10 mouse cellular contexts compared by ENCODE assay signal in the genomic region with DNA sequence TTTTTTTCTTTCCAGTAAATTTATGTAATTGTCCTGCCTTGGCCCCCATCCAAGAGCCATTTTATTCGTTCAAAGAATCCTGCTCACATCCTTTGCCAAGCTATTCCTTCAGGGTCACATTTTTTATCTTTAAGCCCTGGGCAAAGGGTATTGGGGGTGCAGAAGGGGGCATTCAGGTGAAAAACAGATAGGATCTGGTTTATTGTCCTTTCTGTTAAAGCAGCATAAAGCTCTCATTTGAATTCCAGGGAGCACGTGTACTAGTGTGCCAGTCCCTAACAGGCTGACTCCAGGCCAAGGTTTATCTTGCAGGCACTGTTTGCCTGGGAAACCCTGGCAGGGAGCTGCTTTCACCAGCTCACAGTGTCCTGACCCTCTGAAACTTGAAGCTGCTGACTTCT. TPM values are rescaled to one million over a fixed set of nuclear protein-coding genes. Genes with fewer than 3 reads are reported as not detected.
DNase-seq lines count a peak whose midpoint lies in the region; ATAC-seq and TF ChIP-seq lines count a peak whose summit lies in the region.
"Had no signal": no experiment of that assay in that cellular context is flagged by ENCODE, and none has a peak within 500 bp of the region (broad histone marks: within the 10 kb centered on the region; RNA-seq: fewer than 3 reads in every experiment).

No protein-coding gene starts in this region.

- ATAC-seq in hindbrain, postnatal 0 days = peak; percentile 81
- ATAC-seq in hindbrain, embryonic 11.5 days (ENCODE audit: low FRiP score) = no peak

- H3K4me3 ChIP-seq in hindbrain, postnatal 0 days (ENCODE audit: low read length) = no peak overlapping the region
- H3K4me3 ChIP-seq in hindbrain, embryonic 11.5 days (ENCODE audit: low read depth, low read length) = no peak overlapping the region
- peak overlapping the region; percentile 9; the same call in 1 of the 2 replicates for H3K4me3 ChIP-seq in small intestine, adult 2 months (ENCODE audit: low read depth, low read length)
- H3K4me3 ChIP-seq: liver, embryonic 15.5 days had no signal

- H3K9me3 ChIP-seq in hindbrain, postnatal 0 days (ENCODE audit: low read length) = no peaks in the 10 kb centered on the region
- no peaks in the 10 kb centered on the region for H3K9me3 ChIP-seq in hindbrain, embryonic 11.5 days (ENCODE audit: control insufficient read depth, low read length)
- H3K9me3 ChIP-seq: liver, embryonic 15.5 days had no signal

- intact Hi-C loops in heart, postnatal 25 days (cut with DNase I) = no loop called here

- peak; percentile 49 for DNase-seq in hindbrain, postnatal 0 days (ENCODE audit: low spot score)
- no peak for DNase-seq in hindbrain, embryonic 11.5 days (ENCODE audit: low spot score)
- DNase-seq in ovary, postnatal 36 days (ENCODE audit: low spot score) = peak; percentile 40
- DNase-seq in ovary, postnatal 14 days (ENCODE audit: low spot score) = no peak
- peak; percentile 17 for DNase-seq in heart, postnatal 25 days (ENCODE audit: low spot score)
- DNase-seq in left cerebral cortex, adult 11 months (ENCODE audit: low spot score) = no peak

- H3K27me3 ChIP-seq in hindbrain, postnatal 0 days (ENCODE audit: insufficient read depth, low read length) = no peaks in the 10 kb centered on the region
- H3K27me3 ChIP-seq in hindbrain, embryonic 11.5 days (ENCODE audit: control insufficient read depth, insufficient read depth, low read length) = no peaks in the 10 kb centered on the region
- H3K27me3 ChIP-seq in small intestine, adult 2 months (ENCODE audit: control insufficient read depth, insufficient read depth, low read length) = no peaks in the 10 kb centered on the region
- H3K27me3 ChIP-seq: liver, embryonic 15.5 days had no signal

- 20% methylated on average over 2 of the region's 2 CpGs for WGBS in hindbrain, postnatal 0 days
- WGBS in hindbrain, embryonic 11.5 days = 62% methylated on average over 2 of the region's 2 CpGs
- 12% methylated on average over 2 of the region's 2 CpGs for WGBS in small intestine, adult 2 months

- no peak overlapping the region for H3K27ac ChIP-seq in hindbrain, postnatal 0 days
- H3K27ac ChIP-seq in hindbrain, embryonic 11.5 days (ENCODE audit: low read depth, low read length) = no peak overlapping the region
- H3K27ac ChIP-seq in small intestine, adult 2 months (ENCODE audit: insufficient read depth, low read depth, low read length) = peak overlapping the region; percentile 90
- H3K27ac ChIP-seq: liver, embryonic 15.5 days had no signal

- no peaks in the 10 kb centered on the region; the same call in 1 of the 2 replicates for H3K4me1 ChIP-seq in hindbrain, postnatal 0 days (ENCODE audit: insufficient read depth, low read length)
- no peaks in the 10 kb centered on the region for H3K4me1 ChIP-seq in hindbrain, embryonic 11.5 days (replicated peaks; ENCODE audit: control insufficient read depth, insufficient read depth, low read length)
- H3K4me1 ChIP-seq in small intestine, adult 2 months (ENCODE audit: control insufficient read depth, insufficient read depth, insufficient read length, low read length) = peaks cover 45% of the 10 kb centered on the region; the same call in 1 of the 2 replicates

- no peak for TF ChIP-seq CTCF in hindbrain, postnatal 0 days (IDR thresholded peaks at IDR 0.05; ENCODE audit: low read depth)
- TF ChIP-seq CTCF in small intestine, adult 2 months (IDR thresholded peaks at IDR 0.05; ENCODE audit: extremely low read depth, insufficient read length, insufficient replicate concordance, low read depth, low read length) = no peak

- H3K9ac ChIP-seq in hindbrain, postnatal 0 days (replicated peaks; ENCODE audit: low read length) = no peak overlapping the region
- no peak overlapping the region for H3K9ac ChIP-seq in hindbrain, embryonic 11.5 days (ENCODE audit: low read depth, low read length)
- H3K9ac ChIP-seq: liver, embryonic 15.5 days had no signal

- no peak for TF ChIP-seq POLR2A in small intestine, adult 2 months (IDR thresholded peaks at IDR 0.05; ENCODE audit: low read depth, low read length)

- no peaks in the 10 kb centered on the region for H3K36me3 ChIP-seq in hindbrain, postnatal 0 days (ENCODE audit: insufficient read depth, low read length)
- no peaks in the 10 kb centered on the region for H3K36me3 ChIP-seq in hindbrain, embryonic 11.5 days (ENCODE audit: control insufficient read depth, insufficient read depth, low read length)
- H3K36me3 ChIP-seq in small intestine, adult 2 months (ENCODE audit: control insufficient read depth, insufficient read depth, low read length) = no peaks in the 10 kb centered on the region
- H3K36me3 ChIP-seq: liver, embryonic 15.5 days had no signal

- H3K4me2 ChIP-seq in hindbrain, postnatal 0 days (ENCODE audit: low read depth, low read length) = no peak overlapping the region
- no peak overlapping the region for H3K4me2 ChIP-seq in hindbrain, embryonic 11.5 days (replicated peaks; ENCODE audit: low read depth, low read length)
- H3K4me2 ChIP-seq: liver, embryonic 15.5 days had no signal

RNA-seq across cellular contexts. Expression of gene Pdilt, which starts 2.6 kb away (rescaled TPM):
- total RNA-seq in hindbrain, postnatal 0 days (2014; rRNA removed) = not detected in 2 replicates
- polyA plus RNA-seq in hindbrain, postnatal 0 days (2015; fragmentation: Nextera tagmentation; extraction: Ambion mirVana) = 0.06 and 0.08 TPM in 2 replicates
- polyA plus RNA-seq in hindbrain, embryonic 11.5 days (2014; fragmentation: Nextera tagmentation; extraction: Ambion mirVana) = 0.28 TPM in 1 of 2 replicates, not detected in the other
- not detected for total RNA-seq in heart, postnatal 25 days (2021)
- polyA plus RNA-seq in small intestine, adult 2 months (2012; rRNA removed) = not detected in 2 replicates
- total RNA-seq: neutrophil, adult 5-6 weeks had no signal
- polyA plus RNA-seq: liver, embryonic 15.5 days; thymus, postnatal 0 days had no signal

RNA-seq across cellular contexts. Expression of gene Acsm5, which starts 6.6 kb away (rescaled TPM):
- 0.16 TPM in 1 of 2 replicates, not detected in the other for total RNA-seq in hindbrain, postnatal 0 days (2014; rRNA removed)
- polyA plus RNA-seq in hindbrain, postnatal 0 days (2015; fragmentation: Nextera tagmentation; extraction: Ambion mirVana) = 0.25 and 0.35 TPM in 2 replicates
- not detected in 2 replicates for polyA plus RNA-seq in hindbrain, embryonic 11.5 days (2014; fragmentation: Nextera tagmentation; extraction: Ambion mirVana)
- total RNA-seq in heart, postnatal 25 days (2021) = 1 to 10 TPM; 6.9 to 7.0 TPM
- 1.0 and 2.7 TPM in 2 replicates for polyA plus RNA-seq in small intestine, adult 2 months (2012; rRNA removed)
- total RNA-seq: neutrophil, adult 5-6 weeks had no signal
- polyA plus RNA-seq: thymus, postnatal 0 days had no signal

RNA-seq across cellular contexts. Expression of gene Acsm2, which starts 28.3 kb away (rescaled TPM):
- total RNA-seq in hindbrain, postnatal 0 days (2014; rRNA removed) = 0.05 TPM in 1 of 2 replicates, not detected in the other
- 0.09 TPM in 1 of 2 replicates, not detected in the other for polyA plus RNA-seq in hindbrain, postnatal 0 days (2015; fragmentation: Nextera tagmentation; extraction: Ambion mirVana)
- not detected in 2 replicates for polyA plus RNA-seq in hindbrain, embryonic 11.5 days (2014; fragmentation: Nextera tagmentation; extraction: Ambion mirVana)
- not detected for total RNA-seq in heart, postnatal 25 days (2021)
- polyA plus RNA-seq in small intestine, adult 2 months (2012; rRNA removed) = not detected in 2 replicates
- total RNA-seq: neutrophil, adult 5-6 weeks had no signal
- polyA plus RNA-seq: liver, embryonic 15.5 days; thymus, postnatal 0 days had no signal

RNA-seq across cellular contexts. Expression of gene Umod, which starts 46.8 kb away (rescaled TPM):
- total RNA-seq in hindbrain, postnatal 0 days (2014; rRNA removed) = not detected in 2 replicates
- not detected in 2 replicates for polyA plus RNA-seq in hindbrain, postnatal 0 days (2015; fragmentation: Nextera tagmentation; extraction: Ambion mirVana)
- not detected in 2 replicates for polyA plus RNA-seq in hindbrain, embryonic 11.5 days (2014; fragmentation: Nextera tagmentation; extraction: Ambion mirVana)
- not detected for total RNA-seq in heart, postnatal 25 days (2021)
- polyA plus RNA-seq in small intestine, adult 2 months (2012; rRNA removed) = 0.19 TPM in 1 of 2 replicates, not detected in the other
- total RNA-seq: neutrophil, adult 5-6 weeks had no signal
- polyA plus RNA-seq: liver, embryonic 15.5 days had no signal

Comparison
In these comparisons a context has a peak if more than half of its experiments do, and no peak if none do; other contexts are left out.
1. DNase-seq: peak in hindbrain, postnatal 0 days (single experiment), ovary, postnatal 36 days (single experiment) and heart, postnatal 25 days (single experiment); none in hindbrain, embryonic 11.5 days (single experiment), ovary, postnatal 14 days (single experiment) and left cerebral cortex, adult 11 months (single experiment).